Mouse (Mus musculus): ENCODE data around the gene Ndst4. TPM values are rescaled to one million over a fixed set of nuclear protein-coding genes. Genes with fewer than 3 reads are reported as not detected.

Gene Ndst4
- polyA plus RNA-seq, 1 experiment from 2014 or later, result not detected

DNA sequence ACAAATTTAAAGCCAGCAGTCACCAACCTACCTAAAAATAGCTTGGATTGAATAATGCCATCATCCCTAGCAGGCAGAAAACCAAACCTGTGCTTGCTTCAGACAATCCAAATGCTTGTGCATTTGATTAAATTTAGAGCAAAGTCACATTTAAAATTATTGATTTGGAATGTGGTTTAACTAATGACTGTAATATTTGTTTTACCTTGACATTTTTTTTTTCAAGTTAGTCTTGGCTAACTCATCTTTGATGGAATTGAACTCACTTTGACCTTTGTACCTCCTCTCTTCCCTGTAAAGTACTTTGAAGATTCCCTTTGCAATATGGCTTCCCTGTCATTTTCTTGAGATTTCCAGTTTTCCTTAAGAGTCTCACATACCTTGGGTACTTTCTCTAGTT, 356.8 kb downstream of the Ndst4 start:
- Histone ChIP-seq H3K9me3 (ENCODE audit: low read length) (no peaks in the 10 kb centered on the region), H3K4me1 (ENCODE audit: insufficient read depth) (no peaks in the 10 kb centered on the region), H3K4me3 (ENCODE audit: low read depth, low read length) (no peak overlapping the region), H3K4me2 (ENCODE audit: low read depth, low read length) (no peak overlapping the region), H3K27me3 (ENCODE audit: insufficient read depth, low read length) (no peaks in the 10 kb centered on the region), H3K36me3 (replicated peaks; ENCODE audit: insufficient read depth, low read length) (no peaks in the 10 kb centered on the region), H3K27ac (ENCODE audit: low read depth) (no peak overlapping the region), H3K9ac (replicated peaks) (no peak overlapping the region)
- TF ChIP-seq CTCF (IDR thresholded peaks at IDR 0.05; ENCODE audit: low read depth) (no peak), EP300 (IDR thresholded peaks at IDR 0.05; ENCODE audit: low read depth) (no peak)
- DNase-seq (no peak), ATAC-seq (no peak)

All from liver, postnatal 0 days (tissue).